Mouse (Mus musculus) granulocyte monocyte progenitor cell, adult 5-6 weeks (primary cell): ENCODE data around the gene Mfsd11. TPM values are rescaled to one million over a fixed set of nuclear protein-coding genes. Genes with fewer than 3 reads are reported as not detected.

Source experiments
- ATAC-seq: replicated peaks from 2 replicates; pipeline ENCODE4 v1.8.0; 2016; ENCODE audit warnings: mild to moderate bottlenecking, moderate TSS enrichment, inconsistent platforms; ENCODE audit not compliant: poor library complexity, severe bottlenecking
- total RNA-seq, 2 experiments: library from RNA; stranded (forward) in 1 of 2; stranded (reverse) in 1 of 2; fragments of 200-712, 200-1000 nt in 1 of 2; fragments of >200 nt in 1 of 2; fragmentation: Nextera tagmentation in 1 of 2; gene quantifications; 2 replicates each; pipeline ENCODE4 v1.2.3; 2014 to 2017

Gene Mfsd11
- total RNA-seq, 2 experiments from 2014 or later: 9.4 to 16.0 TPM

GRCm38 (mm10) chr11:116922058-116922457 lies 69.8 kb downstream of the Mfsd11 start:
- ATAC-seq: no peak

Other genes starting within 250 kb of the Mfsd11 start
- gene Rhbdf2, start 225.4 kb upstream of the Mfsd11 start, total RNA-seq (2014; fragmentation: Nextera tagmentation): 7.3 and 8.6 TPM in 2 replicates
- 2.9 TPM in 2 replicates for gene Rhbdf2, start 225.4 kb upstream of the Mfsd11 start, total RNA-seq (2017)
- not detected in 2 replicates for gene Prcd, start 198.9 kb upstream of the Mfsd11 start, total RNA-seq (2014; fragmentation: Nextera tagmentation)
- gene Prcd, start 198.9 kb upstream of the Mfsd11 start, total RNA-seq (2017): not detected in 2 replicates
- not detected in 2 replicates for gene Cygb, start 198.1 kb upstream of the Mfsd11 start, total RNA-seq (2014; fragmentation: Nextera tagmentation)
- gene Cygb, start 198.1 kb upstream of the Mfsd11 start, total RNA-seq (2017): not detected in 2 replicates
- gene St6galnac1, start 76.9 kb upstream of the Mfsd11 start, total RNA-seq (2014; fragmentation: Nextera tagmentation): not detected in 2 replicates
- not detected in 2 replicates for gene St6galnac1, start 76.9 kb upstream of the Mfsd11 start, total RNA-seq (2017)
- gene Mxra7, start 24.4 kb upstream of the Mfsd11 start, total RNA-seq (2014; fragmentation: Nextera tagmentation): 0.17 TPM in 1 of 2 replicates, not detected in the other
- gene Mxra7, start 24.4 kb upstream of the Mfsd11 start, total RNA-seq (2017): 0.09 and 0.67 TPM in 2 replicates
- 34.5 and 40.5 TPM in 2 replicates for gene Mettl23, start 9.2 kb upstream of the Mfsd11 start, total RNA-seq (2014; fragmentation: Nextera tagmentation)
- gene Mettl23, start 9.2 kb upstream of the Mfsd11 start, total RNA-seq (2017): 22.7 and 25.8 TPM in 2 replicates
- gene Jmjd6, start 9.0 kb upstream of the Mfsd11 start, total RNA-seq (2014; fragmentation: Nextera tagmentation): 37.0 and 42.8 TPM in 2 replicates
- gene Jmjd6, start 9.0 kb upstream of the Mfsd11 start, total RNA-seq (2017): 31.0 and 45.4 TPM in 2 replicates
- 818 and 827 TPM in 2 replicates for gene Srsf2, start 654 bp downstream of the Mfsd11 start, total RNA-seq (2014; fragmentation: Nextera tagmentation)
- 356 and 422 TPM in 2 replicates for gene Srsf2, start 654 bp downstream of the Mfsd11 start, total RNA-seq (2017)
- gene Mgat5b, start 66.4 kb downstream of the Mfsd11 start, total RNA-seq (2014; fragmentation: Nextera tagmentation): not detected in 2 replicates
- gene Mgat5b, start 66.4 kb downstream of the Mfsd11 start, total RNA-seq (2017): not detected in 2 replicates